Mouse (Mus musculus) neural tube, embryonic 11.5 days (tissue): ENCODE data around the gene Foxf1. TPM values are rescaled to one million over a fixed set of nuclear protein-coding genes. Genes with fewer than 3 reads are reported as not detected.

Experiments
- ATAC-seq: fragments of 200-750 bp; cut with Nextera tagmentation; 2 replicates; pipeline ENCODE4 v1.8.0; 2017; ENCODE audit warnings: moderate number of reproducible peaks, mild to moderate bottlenecking, moderate TSS enrichment, moderate library complexity; ENCODE audit not compliant: insufficient read depth, low FRiP score, low TSS enrichment
- DNase-seq: peaks from one replicate; pipeline ENCODE4 v3.0.0-alpha.2; 2015; ENCODE audit warnings: low spot score
- H3K27ac ChIP-seq: fragments of 300-500 bp; sonication (generic); 2 replicates; pipeline ENCODE4 v1.5.1; 2014; ENCODE audit warnings: low read depth, mild to moderate bottlenecking, low read length
- H3K27me3 ChIP-seq: fragments of 300-500 bp; sonication (generic); 2 replicates; pipeline ENCODE4 v1.6.1; 2014; ENCODE audit warnings: mild to moderate bottlenecking, low read length, mixed read lengths; ENCODE audit not compliant: control insufficient read depth, insufficient read depth
- H3K36me3 ChIP-seq: fragments of 300-500 bp; sonication (generic); 2 replicates; pipeline ENCODE4 v1.6.1; 2014; ENCODE audit warnings: mild to moderate bottlenecking, low read length, moderate library complexity, mixed read lengths; ENCODE audit not compliant: control insufficient read depth, insufficient read depth
- H3K4me1 ChIP-seq: fragments of 300-500 bp; sonication (generic); 2 replicates; pipeline ENCODE4 v1.6.1; 2014; ENCODE audit warnings: low read length, mixed read lengths; ENCODE audit not compliant: control insufficient read depth, insufficient read depth
- H3K4me2 ChIP-seq: fragments of 300-500 bp; sonication (generic); 2 replicates; pipeline ENCODE4 v1.6.1; 2014; ENCODE audit warnings: low read depth, mild to moderate bottlenecking, moderate library complexity
- H3K4me3 ChIP-seq: fragments of 300-500 bp; sonication (generic); 2 replicates; pipeline ENCODE4 v1.5.1; 2014; ENCODE audit warnings: low read depth, low read length
- H3K9ac ChIP-seq: fragments of 300-500 bp; sonication (generic); 2 replicates; pipeline ENCODE4 v1.6.1; 2014; ENCODE audit warnings: mild to moderate bottlenecking, low read length
- H3K9me3 ChIP-seq: fragments of 300-500 bp; sonication (generic); 2 replicates; pipeline ENCODE4 v1.6.1; 2016; ENCODE audit warnings: low read length; ENCODE audit not compliant: control insufficient read depth
- WGBS: fragments of 180-500 bp; shearing (Covaris S2); extraction: QIAGEN DNeasy Blood & Tissue Kit; methylation state at CpG from one replicate; pipeline ENCODE4 v1.1.7; 2014; 5-methylcytosine and 5-hydroxymethylcytosine counted together
- polyA plus RNA-seq: library from polyadenylated mRNA; unstranded; fragments of >200 nt; fragmentation: Nextera tagmentation; extraction: Ambion mirVana; gene quantifications from 2 replicates; pipeline ENCODE4 v1.2.1, GENCODE M21; 2014

Foxf1 gene
- polyA plus RNA-seq, 1 experiment from 2014 or later: 2.6 TPM

- no peak overlapping the region for H3K4me2 ChIP-seq
- H3K36me3 ChIP-seq: no peaks in the 10 kb centered on the region
- peaks cover 97% of the 10 kb centered on the region for H3K27me3 ChIP-seq
- no peak overlapping the region for H3K27ac ChIP-seq
- H3K9me3 ChIP-seq: no peaks in the 10 kb centered on the region
- no peak for ATAC-seq
- no peak overlapping the region for H3K4me3 ChIP-seq
- WGBS: 5% methylated on average over 7 of the region's 7 CpGs
- H3K4me1 ChIP-seq: 0 out of 2 replicates have a peak, but pooled peaks cover 3% of the 10 kb centered on the region
- no peak for DNase-seq
- H3K9ac ChIP-seq: no peak overlapping the region
Measured at GRCm38 (mm10) chr8:121122368-121122767, 38.2 kb downstream of the Foxf1 start.

- no peak for DNase-seq
- Histone ChIP-seq H3K9ac (no peak overlapping the region), H3K27me3 (peaks cover 96% of the 10 kb centered on the region), H3K36me3 (no peaks in the 10 kb centered on the region), H3K9me3 (no peaks in the 10 kb centered on the region), H3K4me3 (no peak overlapping the region), H3K4me2 (no peak overlapping the region), H3K4me1 (peaks cover 3% of the 10 kb centered on the region; the same call in 1 of the 2 replicates), H3K27ac (no peak overlapping the region)
- ATAC-seq: no peak
- WGBS: 43% methylated on average over 2 of the region's 2 CpGs
Measured at GRCm38 (mm10) chr8:121123113-121123512, 38.9 kb downstream of the Foxf1 start.

- ATAC-seq (no peak), DNase-seq (no peak)
- WGBS: 2% methylated on average over 17 of the region's 17 CpGs
- no peaks in the 10 kb centered on the region for H3K9me3 ChIP-seq
- H3K4me2 ChIP-seq: peak overlapping the region; percentile 50; the same call in 1 of the 2 replicates
- H3K4me1 ChIP-seq: peaks cover 8% of the 10 kb centered on the region
- H3K27me3 ChIP-seq: peaks cover 96% of the 10 kb centered on the region
- no peak overlapping the region for H3K4me3 ChIP-seq
- no peaks in the 10 kb centered on the region for H3K36me3 ChIP-seq
- no peak overlapping the region for H3K9ac ChIP-seq
- no peak overlapping the region for H3K27ac ChIP-seq
Measured at GRCm38 (mm10) chr8:121124547-121125239, 40.5 kb downstream of the Foxf1 start.

- no peak overlapping the region for H3K27ac ChIP-seq
- no peaks in the 10 kb centered on the region for H3K36me3 ChIP-seq
- peak; percentile 71 for ATAC-seq
Measured at GRCm38 (mm10) chr8:121125311-121125876, 41.2 kb downstream of the Foxf1 start.

GRCm38 (mm10) chr8:121126191-121126590 lies 42.0 kb downstream of the Foxf1 start:
- DNase-seq (no peak), ATAC-seq (no peak)
- H3K4me3 ChIP-seq: no peak overlapping the region
- H3K27ac ChIP-seq: no peak overlapping the region
- no peaks in the 10 kb centered on the region for H3K36me3 ChIP-seq
- H3K9ac ChIP-seq: no peak overlapping the region
- 6% methylated on average over 6 of the region's 6 CpGs for WGBS
- peak overlapping the region; percentile 50; the same call in 1 of the 2 replicates for H3K4me2 ChIP-seq
- peaks cover 8% of the 10 kb centered on the region for H3K4me1 ChIP-seq
- H3K9me3 ChIP-seq: no peaks in the 10 kb centered on the region
- peaks cover 91% of the 10 kb centered on the region for H3K27me3 ChIP-seq

More at GRCm38 (mm10) chr8:121125311-121125876, 41.2 kb downstream of the Foxf1 start:
- Histone ChIP-seq H3K9ac (no peak overlapping the region), H3K4me2 (peak overlapping the region; percentile 50), H3K27me3 (peaks cover 96% of the 10 kb centered on the region), H3K9me3 (no peaks in the 10 kb centered on the region), H3K4me3 (peak overlapping the region; percentile 24; the same call in 1 of the 2 replicates), H3K4me1 (peaks cover 8% of the 10 kb centered on the region)
- WGBS: under 1% methylated on average over 36 of the region's 36 CpGs
- DNase-seq: peak; percentile 85

- H3K27me3 ChIP-seq: peaks cover 87% of the 10 kb centered on the region
- 3% methylated on average over 6 of the region's 6 CpGs for WGBS
- no peaks in the 10 kb centered on the region for H3K36me3 ChIP-seq
- no peak overlapping the region for H3K4me3 ChIP-seq
- no peak for ATAC-seq
- no peak for DNase-seq
- H3K9ac ChIP-seq: no peak overlapping the region
- H3K9me3 ChIP-seq: no peaks in the 10 kb centered on the region
- peaks cover 8% of the 10 kb centered on the region for H3K4me1 ChIP-seq
- no peak overlapping the region for H3K27ac ChIP-seq
- H3K4me2 ChIP-seq: no peak overlapping the region
Measured at GRCm38 (mm10) chr8:121126694-121127093, 42.5 kb downstream of the Foxf1 start.

- 4% methylated on average over 11 of the region's 11 CpGs for WGBS
- ATAC-seq: no peak
- Histone ChIP-seq H3K9me3 (no peaks in the 10 kb centered on the region), H3K27me3 (peaks cover 81% of the 10 kb centered on the region), H3K4me3 (no peak overlapping the region), H3K36me3 (no peaks in the 10 kb centered on the region), H3K4me2 (no peak overlapping the region), H3K9ac (no peak overlapping the region), H3K4me1 (peaks cover 8% of the 10 kb centered on the region), H3K27ac (no peak overlapping the region)
- DNase-seq: no peak
Measured at GRCm38 (mm10) chr8:121127291-121127701, 43.1 kb downstream of the Foxf1 start.

GRCm38 (mm10) chr8:121127756-121128375 lies 43.7 kb downstream of the Foxf1 start, which contains the start of gene Foxl1:
Gene Foxl1 (plus strand): TSS chr8:121127940.
- Histone ChIP-seq H3K9ac (peak within 1 kb of the TSS; percentile 32; the same call in 1 of the 2 replicates), H3K4me1 (peaks cover 8% of the 10 kb centered on the region), H3K36me3 (no peaks in the 10 kb centered on the region), H3K27ac (no peak within 1 kb of the TSS), H3K9me3 (no peaks in the 10 kb centered on the region), H3K4me2 (peak within 1 kb of the TSS; percentile 22), H3K27me3 (peaks cover 75% of the 10 kb centered on the region), H3K4me3 (peak within 1 kb of the TSS; percentile 19)
- under 1% methylated on average over 42 of the region's 43 CpGs for WGBS
- ATAC-seq: no peak
- DNase-seq: peak; percentile 36
